16 mouse cellular contexts compared by ENCODE assay signal in genomic region chr2:137224702-137225552, GRCm38 (mm10).
DNase-seq lines count a peak whose midpoint lies in the region; ATAC-seq and TF ChIP-seq lines count a peak whose summit lies in the region.
"Had no signal": no experiment of that assay in that cellular context is flagged by ENCODE, and none has a peak within 500 bp of the region (broad histone marks: within the 10 kb centered on the region; RNA-seq: fewer than 3 reads in every experiment).

No protein-coding gene starts in this region.

- H3K27me3 ChIP-seq in Patski, result no peaks in the 10 kb centered on the region
- H3K27me3 ChIP-seq in hindbrain, embryonic 11.5 days (ENCODE audit: control insufficient read depth, insufficient read depth, low read length), result no peaks in the 10 kb centered on the region
- no peaks in the 10 kb centered on the region for H3K27me3 ChIP-seq in forebrain, embryonic 11.5 days (ENCODE audit: control insufficient read depth, insufficient read depth, low read length)
- H3K27me3 ChIP-seq in midbrain, embryonic 10.5 days (ENCODE audit: low read depth, poor library complexity, severe bottlenecking), result no peaks in the 10 kb centered on the region
- H3K27me3 ChIP-seq: heart, embryonic 13.5 days; liver, embryonic 13.5 days; neural tube, embryonic 15.5 days had no signal

- no peaks in the 10 kb centered on the region for H3K9me3 ChIP-seq in hindbrain, embryonic 11.5 days (ENCODE audit: control insufficient read depth, low read length)
- no peaks in the 10 kb centered on the region for H3K9me3 ChIP-seq in forebrain, embryonic 11.5 days (ENCODE audit: control insufficient read depth, low read length)
- H3K9me3 ChIP-seq in midbrain, embryonic 10.5 days (replicated peaks), result no peaks in the 10 kb centered on the region
- H3K9me3 ChIP-seq: heart, embryonic 13.5 days; liver, embryonic 13.5 days; neural tube, embryonic 15.5 days had no signal

- WGBS in hindbrain, embryonic 11.5 days, result 85% methylated on average over 10 of the region's 10 CpGs
- 89% methylated on average over 10 of the region's 10 CpGs for WGBS in forebrain, embryonic 11.5 days
- 86% methylated on average over 10 of the region's 10 CpGs for WGBS in midbrain, embryonic 10.5 days

- in situ Hi-C loops in Patski (cut with MboI; ENCODE audit: low pct_unique_long_range_greater_than_20kb), result no loop called here

- peak; percentile 60 for ATAC-seq in Patski
- ATAC-seq in hindbrain, embryonic 11.5 days (ENCODE audit: low FRiP score), result no peak
- no peak for ATAC-seq in forebrain, embryonic 11.5 days (replicated peaks; ENCODE audit: low FRiP score)
- ATAC-seq: hindbrain, embryonic 16.5 days; midbrain, embryonic 16.5 days had no signal

- H3K27ac ChIP-seq in hindbrain, embryonic 11.5 days (ENCODE audit: low read depth, low read length), result no peak overlapping the region
- no peak overlapping the region for H3K27ac ChIP-seq in forebrain, embryonic 11.5 days (ENCODE audit: low read depth, low read length)
- no peak overlapping the region for H3K27ac ChIP-seq in midbrain, embryonic 10.5 days (replicated peaks)
- H3K27ac ChIP-seq: heart, embryonic 13.5 days; liver, embryonic 13.5 days; neural tube, embryonic 15.5 days had no signal

- no peak for TF ChIP-seq CTCF in Patski (IDR thresholded peaks at IDR 0.05)

- H3K9ac ChIP-seq in hindbrain, embryonic 11.5 days (ENCODE audit: low read depth, low read length), result no peak overlapping the region
- H3K9ac ChIP-seq in forebrain, embryonic 11.5 days (ENCODE audit: low read length), result no peak overlapping the region
- H3K9ac ChIP-seq: heart, embryonic 13.5 days; liver, embryonic 13.5 days; neural tube, embryonic 15.5 days had no signal

- no peak overlapping the region for H3K4me3 ChIP-seq in hindbrain, embryonic 11.5 days (ENCODE audit: low read depth, low read length)
- H3K4me3 ChIP-seq in forebrain, embryonic 11.5 days (ENCODE audit: low read depth, low read length), result no peak overlapping the region
- no peak overlapping the region for H3K4me3 ChIP-seq in midbrain, embryonic 10.5 days
- H3K4me3 ChIP-seq: heart, embryonic 13.5 days; liver, embryonic 13.5 days; neural tube, embryonic 15.5 days had no signal

- H3K4me2 ChIP-seq in hindbrain, embryonic 11.5 days (replicated peaks; ENCODE audit: low read depth, low read length), result no peak overlapping the region
- H3K4me2 ChIP-seq in forebrain, embryonic 11.5 days (ENCODE audit: low read depth, low read length, severe bottlenecking), result no peak overlapping the region
- H3K4me2 ChIP-seq: heart, embryonic 13.5 days; liver, embryonic 13.5 days; neural tube, embryonic 15.5 days had no signal

- CTCF ChIA-PET in Patski (lab: Charles Lee), result no interaction called here

- H3K36me3 ChIP-seq in hindbrain, embryonic 11.5 days (ENCODE audit: control insufficient read depth, insufficient read depth, low read length), result no peaks in the 10 kb centered on the region
- H3K36me3 ChIP-seq in forebrain, embryonic 11.5 days (ENCODE audit: control insufficient read depth, insufficient read depth, low read length), result no peaks in the 10 kb centered on the region
- H3K36me3 ChIP-seq in midbrain, embryonic 10.5 days, result no peaks in the 10 kb centered on the region
- H3K36me3 ChIP-seq: heart, embryonic 13.5 days; liver, embryonic 13.5 days; neural tube, embryonic 15.5 days had no signal

- POLR2A ChIA-PET in Patski (lab: Charles Lee), result interaction anchor here (0.6 kb wide), 2 partner anchors 96 to 1810 kb away, joined by 3 to 6 read pairs; no protein-coding TSS in a partner anchor

- no peaks in the 10 kb centered on the region; the same call in 1 of the 2 replicates for H3K4me1 ChIP-seq in hindbrain, embryonic 11.5 days (replicated peaks; ENCODE audit: control insufficient read depth, insufficient read depth, low read length)
- peaks cover 5% of the 10 kb centered on the region for H3K4me1 ChIP-seq in forebrain, embryonic 11.5 days (replicated peaks; ENCODE audit: control insufficient read depth, insufficient read depth, low read length)
- H3K4me1 ChIP-seq in midbrain, embryonic 10.5 days, result peaks cover 14% of the 10 kb centered on the region
- H3K4me1 ChIP-seq: heart, embryonic 13.5 days; liver, embryonic 13.5 days; neural tube, embryonic 15.5 days had no signal

- DNase-seq in A20 (ENCODE audit: low read depth, low spot score), result peak; percentile 2
- DNase-seq in Patski (ENCODE audit: low read depth, low spot score), result no peak
- DNase-seq in kidney, postnatal 10 days, result peak; percentile 10
- DNase-seq in lung, postnatal 36 days, result peak; percentile 69
- no peak for DNase-seq in hindbrain, embryonic 11.5 days (ENCODE audit: low spot score)
- DNase-seq in forebrain, embryonic 11.5 days (ENCODE audit: low spot score), result no peak
- no peak for DNase-seq in midbrain, embryonic 10.5 days (ENCODE audit: low spot score)
- no peak for DNase-seq in layer of hippocampus, postnatal 36 days
- DNase-seq: adrenal gland, adult 2 months; liver, embryonic 13.5 days; right cerebral cortex, postnatal 25 days; thymus, adult 2 months had no signal

Comparison
In these comparisons a context has a peak if more than half of its experiments do, and no peak if none do; other contexts are left out.
1. DNase-seq: peak in A20 (single experiment), kidney, postnatal 10 days (single experiment) and lung, postnatal 36 days (single experiment); none in Patski (single experiment), hindbrain, embryonic 11.5 days (single experiment), forebrain, embryonic 11.5 days (single experiment), midbrain, embryonic 10.5 days (single experiment) and layer of hippocampus, postnatal 36 days (0 of 2).